Mouse (Mus musculus) kidney, adult 2 months (tissue): ENCODE results near the gene Slc26a1. TPM values are rescaled to one million over a fixed set of nuclear protein-coding genes. Genes with fewer than 3 reads are reported as not detected.
"Not testable (repeated sequence)": the region's sequence is repeated elsewhere in the genome, so short reads cannot be mapped to it uniquely, and the experiment has no call there.

ENCODE experiments used
- DNase-seq: peaks from one replicate; pipeline ENCODE4 v3.0.0; 2021
- H3K27ac ChIP-seq: fragments of 200-500 bp; 2 replicates; pipeline ENCODE4 v1.5.1; 2012; ENCODE audit warnings: low read depth, low read length, control low read depth, inconsistent platforms; ENCODE audit not compliant: insufficient read depth
- H3K27me3 ChIP-seq: fragments of 200-500 bp; replicated peaks from 2 replicates; pipeline ENCODE4 v1.6.1; 2012; ENCODE audit warnings: mild to moderate bottlenecking, moderate library complexity, low read length, inconsistent platforms; ENCODE audit not compliant: control insufficient read depth, insufficient read depth
- H3K36me3 ChIP-seq: fragments of 200-500 bp; 2 replicates; pipeline ENCODE4 v1.6.1; 2012; ENCODE audit warnings: mild to moderate bottlenecking, moderate library complexity, low read length, inconsistent platforms; ENCODE audit not compliant: control insufficient read depth, insufficient read depth
- H3K4me1 ChIP-seq: fragments of 200-500 bp; 2 replicates; pipeline ENCODE4 v1.6.1; 2011; ENCODE audit warnings: low read length; ENCODE audit not compliant: control insufficient read depth, insufficient read depth
- H3K4me3 ChIP-seq: fragments of 200-500 bp; 2 replicates; pipeline ENCODE4 v1.5.1; 2011; ENCODE audit warnings: mild to moderate bottlenecking, low read depth, low read length, control low read depth; ENCODE audit not compliant: insufficient read depth
- CTCF ChIP-seq: fragments of 200-500 bp; conservative IDR thresholded peaks from 2 replicates; pipeline ENCODE4 v1.5.1; 2011; ENCODE audit warnings: low read depth, mild to moderate bottlenecking, control low read depth, low read length, moderate library complexity, mixed read lengths; ENCODE audit not compliant: insufficient read depth, insufficient read length
- POLR2A ChIP-seq: fragments of 200-500 bp; IDR thresholded peaks from one replicate; pipeline ENCODE4 v1.6.1; 2011; ENCODE audit warnings: low read depth, low read length, control low read depth
- WGBS: fragments of 180-500 bp; shearing (Covaris S2); methylation state at CpG from one replicate; pipeline ENCODE4 v1.1.7; 2018; 5-methylcytosine and 5-hydroxymethylcytosine counted together
- polyA plus RNA-seq: library from polyadenylated mRNA; depleted of rRNA; stranded (reverse); fragments of >200 nt; gene quantifications from 2 replicates; pipeline ENCODE4 v1.2.3, GENCODE M21; 2012

Slc26a1 gene
- polyA plus RNA-seq, 1 experiment: 257 TPM

GRCm38 (mm10) chr5:108643674-108644073 lies 31.7 kb downstream of the Slc26a1 start:
- H3K4me3 ChIP-seq: no peak overlapping the region
- H3K27ac ChIP-seq: no peak overlapping the region
- H3K27me3 ChIP-seq: no peaks in the 10 kb centered on the region
- peaks cover 2% of the 10 kb centered on the region; the same call in 1 of the 2 replicates for H3K36me3 ChIP-seq
- DNase-seq: no peak
- TF ChIP-seq CTCF: no peak
- TF ChIP-seq POLR2A: no peak
- 65% methylated on average over 2 of the region's 2 CpGs for WGBS
- no peaks in the 10 kb centered on the region for H3K4me1 ChIP-seq

GRCm38 (mm10) chr5:108636172-108636571 lies 39.2 kb downstream of the Slc26a1 start:
- no peak for DNase-seq

GRCm38 (mm10) chr5:108634088-108634487 lies 41.3 kb downstream of the Slc26a1 start:
- WGBS: 65% methylated on average over 3 of the region's 3 CpGs
- DNase-seq, H3K4me3 ChIP-seq, H3K4me1 ChIP-seq, H3K27ac ChIP-seq, H3K27me3 ChIP-seq, H3K36me3 ChIP-seq: not testable (repeated sequence)

More at GRCm38 (mm10) chr5:108636172-108636571, 39.2 kb downstream of the Slc26a1 start:
- Histone ChIP-seq H3K27ac (no peak overlapping the region), H3K4me3 (no peak overlapping the region), H3K36me3 (peaks cover 2% of the 10 kb centered on the region; the same call in 1 of the 2 replicates), H3K4me1 (no peaks in the 10 kb centered on the region), H3K27me3 (no peaks in the 10 kb centered on the region)
- TF ChIP-seq POLR2A (no peak), CTCF (no peak)
- WGBS: 74% methylated on average over 4 of the region's 4 CpGs

GRCm38 (mm10) chr5:108633676-108634075 lies 41.7 kb downstream of the Slc26a1 start:
- no peaks in the 10 kb centered on the region for H3K27me3 ChIP-seq

GRCm38 (mm10) chr5:108629634-108630483 lies 45.5 kb downstream of the Slc26a1 start, which contains the start of the genes Gak and Tmem175:
Gene Gak (minus strand): TSS chr5:108629755.
Gene Tmem175 (plus strand): TSS chr5:108629770.
- Histone ChIP-seq H3K36me3 (no peaks in the 10 kb centered on the region), H3K4me1 (peaks cover 7% of the 10 kb centered on the region; the same call in 1 of the 2 replicates), H3K4me3 (peak within 1 kb of the TSS; percentile 80), H3K27me3 (no peaks in the 10 kb centered on the region), H3K27ac (peak within 1 kb of the TSS; percentile 75)
- peak; percentile 96 for DNase-seq
- TF ChIP-seq CTCF (no peak), POLR2A (peak; percentile 52)
- WGBS: under 1% methylated on average over 58 of the region's 58 CpGs

More at GRCm38 (mm10) chr5:108633676-108634075, 41.7 kb downstream of the Slc26a1 start:
- 76% methylated on average over 4 of the region's 4 CpGs for WGBS
- no peak for DNase-seq
- H3K27ac ChIP-seq: no peak overlapping the region
- TF ChIP-seq CTCF (no peak), POLR2A (no peak)
- no peaks in the 10 kb centered on the region for H3K36me3 ChIP-seq
- H3K4me1 ChIP-seq: 0 out of 2 replicates have a peak, but pooled peaks cover under 1% of the 10 kb centered on the region
- no peak overlapping the region for H3K4me3 ChIP-seq

GRCm38 (mm10) chr5:108628891-108629633 lies 46.3 kb downstream of the Slc26a1 start:
- TF ChIP-seq CTCF (no peak), POLR2A (no peak)
- no peaks in the 10 kb centered on the region for H3K27me3 ChIP-seq
- H3K27ac ChIP-seq: peak overlapping the region; percentile 75
- H3K4me3 ChIP-seq: peak overlapping the region; percentile 80
- peaks cover 2% of the 10 kb centered on the region; the same call in 1 of the 2 replicates for H3K36me3 ChIP-seq
- DNase-seq: no peak
- peaks cover 7% of the 10 kb centered on the region; the same call in 1 of the 2 replicates for H3K4me1 ChIP-seq
- under 1% methylated on average over 32 of the region's 32 CpGs for whole genome bisulfite sequencing

GRCm38 (mm10) chr5:108626050-108626660 lies 49.2 kb downstream of the Slc26a1 start:
- Histone ChIP-seq H3K36me3 (peaks cover 11% of the 10 kb centered on the region), H3K4me1 (peaks cover 7% of the 10 kb centered on the region; the same call in 1 of the 2 replicates), H3K27ac (no peak overlapping the region), H3K27me3 (no peaks in the 10 kb centered on the region), H3K4me3 (no peak overlapping the region)
- WGBS: 86% methylated on average over 4 of the region's 4 CpGs
- no peak for DNase-seq
- TF ChIP-seq CTCF (no peak), POLR2A (no peak)
